Mouse (Mus musculus): ENCODE data around the gene Arhgef7. TPM values are rescaled to one million over a fixed set of nuclear protein-coding genes. Genes with fewer than 3 reads are reported as not detected.

The Arhgef7 gene
- 15.4 TPM for polyA plus RNA-seq (2017; shearing (Covaris generic))

DNA sequence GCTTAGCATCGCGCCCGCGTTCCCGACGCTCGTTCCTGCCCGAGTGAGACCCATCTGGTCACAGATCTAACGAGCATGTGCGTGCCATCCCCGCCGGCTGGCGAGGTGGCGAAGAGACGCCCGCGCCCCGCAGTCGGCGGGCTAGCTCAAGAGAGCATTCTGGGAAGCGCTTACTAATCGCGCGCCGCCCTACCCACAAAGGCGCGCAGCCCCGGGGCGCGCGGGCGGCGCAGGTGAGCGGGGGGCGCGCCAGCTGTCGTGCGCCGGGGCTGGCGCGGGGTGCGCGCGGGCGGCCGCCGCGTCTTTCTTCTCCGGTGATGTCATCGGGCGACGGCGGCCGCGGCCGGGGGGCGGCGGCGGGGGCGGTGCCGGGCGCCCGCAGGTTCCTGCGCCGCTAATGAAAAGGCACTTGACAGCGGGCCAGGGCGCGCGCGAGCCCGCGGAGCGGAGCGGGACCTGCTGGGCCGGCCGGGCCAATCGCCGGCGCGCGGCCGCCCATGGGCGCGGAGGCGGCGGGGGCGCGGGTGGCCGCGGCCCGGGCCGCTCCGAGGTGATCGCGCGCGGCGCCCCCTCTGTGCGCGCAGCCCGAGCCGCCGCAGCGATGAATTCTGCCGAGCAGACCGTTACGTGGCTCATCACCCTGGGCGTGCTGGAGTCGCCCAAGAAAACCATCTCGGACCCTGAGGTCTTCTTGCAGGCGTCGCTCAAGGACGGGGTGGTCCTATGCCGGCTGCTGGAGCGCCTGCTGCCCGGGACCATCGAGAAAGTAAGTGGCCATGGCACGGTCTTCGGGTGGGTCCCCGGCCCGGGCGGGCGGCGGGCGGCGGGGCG, at the start of gene Arhgef7:
Gene Arhgef7, plus strand, starts transcription at position 71 of the 831 bp plus-strand sequence.

DNA sequence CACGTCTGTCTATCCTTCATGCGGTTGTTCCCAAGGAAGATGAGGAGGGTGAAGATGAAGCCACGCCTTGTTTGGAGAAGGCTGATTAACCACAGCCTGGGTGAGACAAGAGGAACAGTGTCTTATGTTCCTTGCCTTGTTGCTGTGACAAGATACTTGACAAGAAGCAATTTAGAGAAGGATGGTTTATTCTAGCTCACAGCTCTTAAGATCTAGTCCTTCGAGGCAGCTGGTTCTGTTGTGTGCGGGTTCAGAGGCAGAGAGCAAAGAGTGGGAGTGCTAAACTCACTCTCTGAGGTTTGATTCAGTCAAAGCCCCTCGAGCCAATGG, 26.5 kb upstream of the Arhgef7 start, which contains the start of gene 1700016D06Rik:
Gene 1700016D06Rik, minus strand, starts transcription at position 31 of the 330 bp plus-strand sequence.

DNA sequence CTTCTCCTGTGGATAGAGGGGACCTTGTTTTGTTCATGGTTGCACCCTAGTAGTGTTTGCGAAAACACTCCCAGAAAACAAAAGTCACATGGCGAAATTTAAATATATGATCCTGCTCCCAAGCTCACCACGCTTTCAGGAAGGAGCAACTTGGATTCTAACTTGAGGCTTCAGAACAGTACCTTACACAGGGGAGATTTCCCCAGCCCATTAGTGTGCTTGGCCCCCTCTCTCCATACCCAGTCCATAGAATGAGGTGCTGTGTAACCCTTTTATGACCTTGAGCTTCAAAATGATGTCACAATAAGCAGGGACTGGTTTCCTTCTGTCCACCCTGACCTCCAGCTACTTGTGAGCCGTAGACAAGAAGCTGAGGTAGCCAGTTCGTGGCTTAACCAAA, 112.7 kb downstream of the Arhgef7 start, which contains the start of gene Tex29:
Gene Tex29, plus strand, starts transcription at position 301 of the 400 bp plus-strand sequence.

Other genes starting within 250 kb of the Arhgef7 start
- 16.9 TPM for gene Rab20, start 249.0 kb upstream of the Arhgef7 start, polyA plus RNA-seq (2017; shearing (Covaris generic))
- gene Naxd, start 230.2 kb upstream of the Arhgef7 start, polyA plus RNA-seq (2017; shearing (Covaris generic)), result 79.2 TPM
- gene Cars2, start 176.9 kb upstream of the Arhgef7 start, polyA plus RNA-seq (2017; shearing (Covaris generic)), result 20.8 TPM
- 54.6 TPM for gene Ing1, start 172.2 kb upstream of the Arhgef7 start, polyA plus RNA-seq (2017; shearing (Covaris generic))
- gene Ankrd10, start 92.0 kb upstream of the Arhgef7 start, polyA plus RNA-seq (2017; shearing (Covaris generic)), result 99.7 TPM
- gene 1700016D06Rik, start 26.7 kb upstream of the Arhgef7 start, polyA plus RNA-seq (2017; shearing (Covaris generic)), result not detected
- not detected for gene Tex29, start 112.8 kb downstream of the Arhgef7 start, polyA plus RNA-seq (2017; shearing (Covaris generic))

Data from inflammation-experienced regulatory T-cells, adult 16 weeks (primary cell).